Mouse (Mus musculus) intestine, postnatal 0 days (tissue): ENCODE results near the gene Gna15. TPM values are rescaled to one million over a fixed set of nuclear protein-coding genes. Genes with fewer than 3 reads are reported as not detected.

Source experiments
- ATAC-seq: fragments of 200-750 bp; cut with Nextera tagmentation; 2 replicates; pipeline ENCODE4 v1.8.0; 2017; ENCODE audit warnings: mild to moderate bottlenecking, moderate TSS enrichment, moderate library complexity
- H3K27ac ChIP-seq: fragments of 300-500 bp; sonication (generic); 2 replicates; pipeline ENCODE4 v1.5.1; 2014; ENCODE audit warnings: mild to moderate bottlenecking, low read depth, low read length, moderate library complexity
- H3K27me3 ChIP-seq: fragments of 300-500 bp; sonication (generic); replicated peaks from 2 replicates; pipeline ENCODE4 v1.6.1; 2014; ENCODE audit warnings: low read length, mixed read lengths; ENCODE audit not compliant: control insufficient read depth, insufficient read depth
- H3K36me3 ChIP-seq: fragments of 300-500 bp; sonication (generic); 2 replicates; pipeline ENCODE4 v1.6.1; 2014; ENCODE audit warnings: mild to moderate bottlenecking, moderate library complexity; ENCODE audit not compliant: control insufficient read depth, insufficient read depth
- H3K4me1 ChIP-seq: fragments of 300-500 bp; sonication (generic); replicated peaks from 2 replicates; pipeline ENCODE4 v1.6.1; 2014; ENCODE audit warnings: antibody characterized with exemption, low read length, mixed read lengths; ENCODE audit not compliant: control insufficient read depth, insufficient read depth
- H3K4me2 ChIP-seq: fragments of 300-500 bp; sonication (generic); replicated peaks from 2 replicates; pipeline ENCODE4 v1.6.1; 2014; ENCODE audit warnings: low read depth, mild to moderate bottlenecking, moderate library complexity
- H3K4me3 ChIP-seq: fragments of 300-500 bp; sonication (generic); 2 replicates; pipeline ENCODE4 v1.5.1; 2014; ENCODE audit warnings: low read depth, low read length
- H3K9ac ChIP-seq: fragments of 300-500 bp; sonication (generic); 2 replicates; pipeline ENCODE4 v1.6.1; 2014; ENCODE audit warnings: mild to moderate bottlenecking, low read depth, low read length
- H3K9me3 ChIP-seq: fragments of 300-500 bp; sonication (generic); 2 replicates; pipeline ENCODE4 v1.6.1; 2016; ENCODE audit warnings: mixed run types; ENCODE audit not compliant: control insufficient read depth
- CTCF ChIP-seq: sonication (generic); IDR thresholded peaks from 2 replicates; pipeline ENCODE4 v1.5.1; 2016; ENCODE audit warnings: low read depth, mild to moderate bottlenecking, control low read depth, antibody characterized with exemption, moderate library complexity
- WGBS: fragments of 180-500 bp; shearing (Covaris S2); extraction: QIAGEN DNeasy Blood & Tissue Kit; methylation state at CpG from one replicate; pipeline ENCODE4 v1.1.7; 2014; 5-methylcytosine and 5-hydroxymethylcytosine counted together
- polyA plus RNA-seq: library from polyadenylated mRNA; unstranded; fragments of >200 nt; fragmentation: Nextera tagmentation; extraction: Ambion mirVana; gene quantifications from 2 replicates; pipeline ENCODE4 v1.2.1, GENCODE M21; 2015

Gna15 gene
- polyA plus RNA-seq, 1 experiment from 2014 or later, result 0.64 TPM

DNA sequence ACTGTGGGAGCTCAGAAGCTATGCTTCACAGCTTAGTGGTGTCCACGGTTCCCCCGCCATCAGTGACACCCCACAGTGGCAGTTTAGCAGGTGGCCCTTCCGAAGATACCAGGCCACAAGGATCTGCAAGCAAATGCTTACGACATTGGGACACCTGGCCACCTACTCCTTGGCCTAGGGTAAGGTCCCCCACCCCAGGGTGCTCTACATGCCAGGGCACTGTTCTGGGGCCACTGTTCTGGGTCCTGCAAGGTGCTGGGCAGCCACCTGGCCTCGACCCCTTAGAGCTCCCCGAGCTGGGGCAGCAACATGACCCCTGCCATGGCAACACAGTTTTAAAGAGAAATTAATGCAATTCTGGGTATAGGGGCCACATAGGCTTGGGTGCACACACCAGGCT lies 28.9 kb downstream of the Gna15 start:
- no peak for TF ChIP-seq CTCF
- no peaks in the 10 kb centered on the region for H3K9me3 ChIP-seq
- H3K4me1 ChIP-seq, result peaks cover 21% of the 10 kb centered on the region
- peak overlapping the region; percentile 84 for H3K9ac ChIP-seq
- H3K36me3 ChIP-seq, result peaks cover 37% of the 10 kb centered on the region
- no peaks in the 10 kb centered on the region for H3K27me3 ChIP-seq
- peak overlapping the region; percentile 88 for H3K4me2 ChIP-seq
- H3K27ac ChIP-seq, result peak overlapping the region; percentile 55
- ATAC-seq, result no peak
- 51% methylated on average over 6 of the region's 6 CpGs for WGBS
- peak overlapping the region; percentile 80 for H3K4me3 ChIP-seq

DNA sequence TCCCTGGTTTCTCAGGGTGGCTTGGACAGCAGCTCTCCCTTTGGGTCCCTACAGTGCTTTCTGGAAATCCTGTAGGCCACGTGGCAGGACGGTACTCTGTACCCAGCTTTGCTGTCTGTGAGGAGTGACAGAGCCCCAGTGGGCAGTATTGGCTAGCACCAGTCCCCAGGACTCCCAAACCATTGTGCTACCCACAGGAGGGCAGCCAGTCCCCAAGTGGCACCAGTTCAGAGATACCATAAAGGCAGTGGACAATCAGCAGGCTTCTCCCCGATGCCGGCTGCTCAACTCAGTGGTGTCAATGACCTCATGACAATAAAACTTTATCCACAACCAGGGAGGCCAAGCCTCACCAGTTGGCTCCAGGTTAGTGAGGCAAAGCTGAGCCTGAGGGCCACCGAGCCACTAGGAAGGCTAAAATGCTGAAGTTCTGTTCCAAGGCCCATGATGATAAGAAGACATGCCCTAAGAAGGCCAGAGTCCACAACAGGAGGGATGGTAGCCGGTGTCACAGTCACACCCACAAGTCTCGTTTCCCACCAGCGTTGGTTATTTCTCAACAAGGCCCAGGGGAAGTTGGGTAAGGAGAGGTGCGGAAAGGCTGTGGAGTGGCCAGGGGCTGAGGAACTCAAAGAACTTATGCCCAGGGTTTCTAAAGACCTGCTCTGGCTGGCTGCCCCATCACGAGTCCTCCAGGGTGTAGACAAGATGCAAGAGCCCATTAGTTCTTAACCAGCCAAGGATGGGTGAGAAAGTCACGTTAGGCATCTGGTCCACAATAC lies 29.6 kb downstream of the Gna15 start:
- Histone ChIP-seq H3K36me3 (peaks cover 44% of the 10 kb centered on the region), H3K27ac (peak overlapping the region; percentile 73), H3K4me2 (peak overlapping the region; percentile 88), H3K27me3 (no peaks in the 10 kb centered on the region), H3K9me3 (no peaks in the 10 kb centered on the region), H3K4me1 (peaks cover 21% of the 10 kb centered on the region), H3K9ac (peak overlapping the region; percentile 84; the same call in 1 of the 2 replicates), H3K4me3 (peak overlapping the region; percentile 80; the same call in 1 of the 2 replicates)
- TF ChIP-seq CTCF, result no peak
- peak; percentile 34 for ATAC-seq
- WGBS, result 45% methylated on average over 11 of the region's 11 CpGs

DNA sequence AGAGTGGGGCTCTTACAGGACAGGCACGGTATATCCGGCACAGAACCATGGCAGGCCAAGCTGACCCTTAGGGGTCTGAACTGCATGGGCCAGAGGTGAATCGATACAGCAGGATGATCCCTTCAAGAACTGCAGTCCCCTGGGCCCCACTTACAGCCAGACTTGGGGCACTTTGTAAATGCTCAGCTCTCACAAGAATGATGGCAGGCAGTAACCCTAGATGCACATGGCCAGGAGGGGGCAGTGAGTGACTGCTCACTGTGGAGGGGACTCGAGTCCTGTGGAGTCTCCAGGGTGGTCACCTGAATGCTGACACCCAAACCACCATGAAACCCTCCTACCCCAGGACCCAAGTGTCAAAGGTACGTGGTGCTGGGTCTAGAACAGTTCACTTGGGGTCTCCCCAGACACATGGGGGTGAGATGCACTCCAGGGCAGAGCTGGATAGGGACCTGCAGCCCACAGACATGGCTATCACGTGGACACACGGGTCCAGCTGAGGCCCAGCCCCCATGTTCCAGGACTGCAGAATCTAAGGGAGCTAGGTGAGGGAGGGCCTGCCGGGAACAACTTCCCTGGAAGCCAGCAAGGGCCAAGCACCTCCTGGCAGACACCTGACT lies 30.3 kb downstream of the Gna15 start:
- H3K4me3 ChIP-seq, result no peak overlapping the region
- peak overlapping the region; percentile 88 for H3K4me2 ChIP-seq
- peak overlapping the region; percentile 73 for H3K27ac ChIP-seq
- H3K9me3 ChIP-seq, result no peaks in the 10 kb centered on the region
- no peak for ATAC-seq
- no peaks in the 10 kb centered on the region for H3K27me3 ChIP-seq
- H3K4me1 ChIP-seq, result peaks cover 21% of the 10 kb centered on the region
- H3K9ac ChIP-seq, result 0 out of 2 replicates have a peak overlapping the region, but pooled peaks have one; percentile 17
- peaks cover 51% of the 10 kb centered on the region for H3K36me3 ChIP-seq
- 74% methylated on average over 8 of the region's 8 CpGs for WGBS
- peak; percentile 68 for TF ChIP-seq CTCF

DNA sequence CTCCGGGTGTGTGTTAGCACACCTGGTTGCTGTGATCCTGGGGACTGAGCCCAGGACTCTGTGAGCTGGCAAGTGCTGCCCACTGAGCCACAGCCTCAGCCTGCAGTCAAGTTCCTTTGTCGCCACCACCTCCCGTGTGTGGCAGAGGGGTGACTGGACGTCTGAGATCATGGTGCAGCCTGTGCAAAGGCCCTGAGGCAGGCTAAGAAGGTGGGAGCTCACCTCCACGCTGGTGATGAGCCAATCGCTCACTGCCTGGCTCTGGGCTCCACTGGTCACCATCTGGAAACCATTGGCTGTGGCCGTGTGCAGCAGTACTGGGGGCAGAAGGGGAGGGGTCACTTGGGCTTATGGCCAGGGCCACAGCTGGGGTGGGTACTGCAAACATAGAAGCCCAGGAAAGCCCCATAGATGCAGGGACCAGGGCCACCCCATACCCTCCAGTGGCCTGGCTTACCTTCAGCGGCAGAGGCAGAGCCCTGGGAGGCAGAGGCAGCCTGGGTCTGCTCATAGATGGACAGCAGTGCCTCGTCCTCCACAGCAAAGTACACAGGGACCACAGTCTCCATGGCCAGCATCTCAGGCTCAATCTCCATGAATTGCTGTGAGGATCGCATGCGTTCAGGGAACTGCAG lies 31.3 kb downstream of the Gna15 start:
- Histone ChIP-seq H3K4me2 (no peak overlapping the region), H3K9ac (no peak overlapping the region), H3K27me3 (no peaks in the 10 kb centered on the region), H3K27ac (no peak overlapping the region; the same call in 1 of the 2 replicates), H3K4me3 (no peak overlapping the region), H3K9me3 (no peaks in the 10 kb centered on the region), H3K4me1 (peaks cover 21% of the 10 kb centered on the region), H3K36me3 (peaks cover 61% of the 10 kb centered on the region)
- ATAC-seq, result no peak
- no peak for TF ChIP-seq CTCF
- WGBS, result 90% methylated on average over 11 of the region's 11 CpGs

DNA sequence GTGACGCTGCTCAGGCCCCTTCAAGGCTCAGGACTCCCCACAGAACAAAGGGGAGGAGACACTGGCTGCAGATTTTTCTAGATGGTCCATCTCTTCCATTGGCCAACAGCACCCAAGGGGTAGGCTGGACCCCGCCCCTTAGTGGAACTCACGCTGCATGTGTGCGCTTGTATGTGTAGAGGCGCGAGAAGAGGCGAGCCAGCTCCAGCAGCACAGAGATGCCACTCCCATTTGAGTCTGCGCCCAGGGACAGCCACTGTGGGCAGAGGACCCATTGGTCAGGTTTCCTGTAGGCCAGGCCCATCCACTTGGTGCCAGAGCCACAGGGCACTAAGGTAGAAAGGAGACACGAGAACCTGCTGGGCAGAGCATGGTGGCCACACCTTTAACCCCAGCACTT lies 33.0 kb downstream of the Gna15 start:
- H3K4me3 ChIP-seq, result no peak overlapping the region
- no peak overlapping the region for H3K4me2 ChIP-seq
- no peak for TF ChIP-seq CTCF
- H3K9me3 ChIP-seq, result no peaks in the 10 kb centered on the region
- peaks cover 15% of the 10 kb centered on the region; the same call in 1 of the 2 replicates for H3K4me1 ChIP-seq
- no peaks in the 10 kb centered on the region for H3K27me3 ChIP-seq
- 87% methylated on average over 9 of the region's 9 CpGs for WGBS
- peak overlapping the region; percentile 35 for H3K27ac ChIP-seq
- no peak overlapping the region for H3K9ac ChIP-seq
- peaks cover 78% of the 10 kb centered on the region for H3K36me3 ChIP-seq
- no peak for ATAC-seq

DNA sequence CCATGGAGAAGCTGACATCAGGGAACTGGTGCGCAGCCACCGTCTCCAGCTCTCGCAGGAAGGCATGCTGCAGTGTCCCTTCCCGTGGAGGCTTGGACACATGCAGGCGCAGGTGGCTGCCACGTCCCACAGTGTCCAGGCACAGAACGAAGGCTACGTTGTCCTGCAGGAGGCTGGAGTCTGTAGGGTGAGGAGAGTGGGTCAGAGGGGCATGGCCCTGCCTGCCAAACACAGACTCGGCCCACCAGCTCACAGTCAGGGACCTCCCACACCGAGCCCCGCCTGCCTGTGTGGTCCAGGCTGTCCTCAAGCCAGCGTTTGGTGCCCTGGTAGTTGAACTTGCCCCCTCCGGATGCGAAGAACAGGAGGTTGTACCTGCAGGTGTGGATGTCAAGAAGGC lies 34.1 kb downstream of the Gna15 start:
- Histone ChIP-seq H3K4me2 (no peak overlapping the region), H3K4me3 (no peak overlapping the region), H3K9ac (no peak overlapping the region), H3K9me3 (no peaks in the 10 kb centered on the region), H3K27ac (no peak overlapping the region), H3K27me3 (no peaks in the 10 kb centered on the region), H3K36me3 (peaks cover 80% of the 10 kb centered on the region), H3K4me1 (peaks cover 8% of the 10 kb centered on the region; the same call in 1 of the 2 replicates)
- TF ChIP-seq CTCF, result no peak
- 83% methylated on average over 14 of the region's 14 CpGs for WGBS
- ATAC-seq, result no peak
